In genomic region chr1:163281450-163282198, GRCm38 (mm10) we compare ENCODE assay signal across 8 mouse cellular contexts. TPM values are rescaled to one million over a fixed set of nuclear protein-coding genes. Genes with fewer than 3 reads are reported as not detected.
DNase-seq lines count a peak whose midpoint lies in the region; ATAC-seq and TF ChIP-seq lines count a peak whose summit lies in the region.

No protein-coding gene starts in this region.

- no peak for TF ChIP-seq CTCF in liver, adult 2 months (IDR thresholded peaks at IDR 0.05; ENCODE audit: low read depth, low read length)
- no peak for TF ChIP-seq CTCF in liver, postnatal 0 days (IDR thresholded peaks at IDR 0.05; ENCODE audit: low read depth)

- peak; percentile 3 for DNase-seq in adrenal gland, adult 2 months
- DNase-seq in adrenal gland, adult 18-20 months (ENCODE audit: low spot score in 2 of 2), result no peak
- DNase-seq in liver, adult 2 months (ENCODE audit: extremely low read depth, low read depth, low spot score), result peak; percentile 6
- DNase-seq in liver, postnatal 0 days, result no peak
- peak; percentile 63 to 72 for DNase-seq in heart, adult 9 months (ENCODE audit: low spot score in 2 of 2)
- no peak for DNase-seq in kidney, postnatal 10 days

- no peak for TF ChIP-seq EP300 in liver, postnatal 0 days (IDR thresholded peaks at IDR 0.05; ENCODE audit: low read depth)

- WGBS in liver, adult 2 months, result 53% methylated on average over 7 of the region's 7 CpGs
- 47% methylated on average over 7 of the region's 7 CpGs for WGBS in liver, postnatal 0 days (ENCODE audit: insufficient replicate concordance)
- 31% methylated on average over 7 of the region's 7 CpGs for WGBS in limb, embryonic 13.5 days

- H3K9me3 ChIP-seq in liver, postnatal 0 days (ENCODE audit: low read length), result no peaks in the 10 kb centered on the region
- H3K9me3 ChIP-seq in limb, embryonic 13.5 days, result no peaks in the 10 kb centered on the region

- H3K4me3 ChIP-seq in liver, adult 2 months (ENCODE audit: insufficient read depth, low read depth, low read length), result no peak overlapping the region
- no peak overlapping the region for H3K4me3 ChIP-seq in liver, postnatal 0 days (ENCODE audit: low read depth, low read length)
- no peak overlapping the region for H3K4me3 ChIP-seq in limb, embryonic 13.5 days

- H3K4me1 ChIP-seq in liver, adult 2 months (ENCODE audit: control insufficient read depth, insufficient read depth, low read length), result no peaks in the 10 kb centered on the region; the same call in 1 of the 2 replicates
- H3K4me1 ChIP-seq in liver, postnatal 0 days (ENCODE audit: insufficient read depth), result no peaks in the 10 kb centered on the region
- H3K4me1 ChIP-seq in limb, embryonic 13.5 days, result peaks cover 69% of the 10 kb centered on the region

- no peak for TF ChIP-seq POLR2A in liver, adult 2 months (IDR thresholded peaks at IDR 0.05; ENCODE audit: extremely low read depth, insufficient read depth, low read length)

- no peak for ATAC-seq in liver, postnatal 0 days
- peak; percentile 78 for ATAC-seq in limb, embryonic 13.5 days (ENCODE audit: low FRiP score, low read depth)
- ATAC-seq in granulocyte monocyte progenitor cell, adult 5-6 weeks (replicated peaks; ENCODE audit: poor library complexity, severe bottlenecking), result no peak

- no peaks in the 10 kb centered on the region for H3K36me3 ChIP-seq in liver, adult 2 months (ENCODE audit: control insufficient read depth, insufficient read depth, low read length)
- H3K36me3 ChIP-seq in liver, postnatal 0 days (replicated peaks; ENCODE audit: insufficient read depth, low read length), result no peaks in the 10 kb centered on the region
- H3K36me3 ChIP-seq in limb, embryonic 13.5 days, result peaks cover 9% of the 10 kb centered on the region; the same call in 1 of the 2 replicates

- no peaks in the 10 kb centered on the region for H3K79me2 ChIP-seq in liver, adult 2 months (ENCODE audit: control insufficient read depth, insufficient read depth, low read length)

- H3K9ac ChIP-seq in liver, adult 2 months (ENCODE audit: low read depth, low read length), result no peak overlapping the region
- H3K9ac ChIP-seq in liver, postnatal 0 days (replicated peaks), result no peak overlapping the region
- H3K9ac ChIP-seq in limb, embryonic 13.5 days, result no peak overlapping the region

- H3K27me3 ChIP-seq in liver, adult 2 months (ENCODE audit: control insufficient read depth, insufficient read depth, low read length), result no peaks in the 10 kb centered on the region
- H3K27me3 ChIP-seq in liver, postnatal 0 days (ENCODE audit: insufficient read depth, low read length), result no peaks in the 10 kb centered on the region
- no peaks in the 10 kb centered on the region for H3K27me3 ChIP-seq in limb, embryonic 13.5 days

- H3K27ac ChIP-seq in liver, adult 2 months (replicated peaks; ENCODE audit: insufficient read depth, low read depth, low read length), result no peak overlapping the region
- no peak overlapping the region for H3K27ac ChIP-seq in liver, postnatal 0 days (ENCODE audit: low read depth)
- peak overlapping the region; percentile 49; the same call in 1 of the 2 replicates for H3K27ac ChIP-seq in limb, embryonic 13.5 days

- no peak overlapping the region for H3K4me2 ChIP-seq in liver, postnatal 0 days (ENCODE audit: low read depth, low read length)
- H3K4me2 ChIP-seq in limb, embryonic 13.5 days (replicated peaks), result peak overlapping the region; percentile 12

RNA-seq across cellular contexts. Expression of gene Prrx1, which starts 31.9 kb away (rescaled TPM):
- 10 to 100 TPM in 1 of 2 experiments, 1 to 10 TPM in 1; 8.9 to 10.3 TPM for total RNA-seq in adrenal gland, adult 2 months (2021)
- polyA plus RNA-seq in adrenal gland, adult 2 months (2012; rRNA removed), result 1.3 and 1.5 TPM in 2 replicates
- 10 to 100 TPM in 1 of 2 experiments, 1 to 10 TPM in 1; 5.6 to 10.8 TPM for total RNA-seq in adrenal gland, adult 18-20 months (2021)
- 0.40 and 0.46 TPM in 2 replicates for total RNA-seq in liver, adult 2 months (2014; rRNA removed)
- 0.04 and 0.06 TPM in 2 replicates for polyA plus RNA-seq in liver, adult 2 months (2012; rRNA removed)
- polyA plus RNA-seq in liver, postnatal 0 days (2015; fragmentation: Nextera tagmentation; extraction: Ambion mirVana), result 0.13 and 0.37 TPM in 2 replicates
- 160 and 179 TPM in 2 replicates for polyA plus RNA-seq in limb, embryonic 13.5 days (2015; fragmentation: Nextera tagmentation; extraction: Ambion mirVana)
- not detected in 2 replicates for total RNA-seq in granulocyte monocyte progenitor cell, adult 5-6 weeks (2014; fragmentation: Nextera tagmentation)
- total RNA-seq in granulocyte monocyte progenitor cell, adult 5-6 weeks (2017), result not detected in 2 replicates

Comparison
In these comparisons a context has a peak if more than half of its experiments do, and no peak if none do; other contexts are left out.
1. DNase-seq: peak in adrenal gland, adult 2 months (single experiment), liver, adult 2 months (single experiment) and heart, adult 9 months (2 of 2); none in adrenal gland, adult 18-20 months (0 of 2), liver, postnatal 0 days (single experiment) and kidney, postnatal 10 days (single experiment).